Mouse (Mus musculus) adipocyte (in vitro differentiated cells): ENCODE results near the gene Rnf115.

Source experiments
- DNase-seq: peaks from one replicate; pipeline ENCODE4 v3.0.0-alpha.2; 2016; ENCODE audit warnings: low spot score

Rnf115 gene

DNA sequence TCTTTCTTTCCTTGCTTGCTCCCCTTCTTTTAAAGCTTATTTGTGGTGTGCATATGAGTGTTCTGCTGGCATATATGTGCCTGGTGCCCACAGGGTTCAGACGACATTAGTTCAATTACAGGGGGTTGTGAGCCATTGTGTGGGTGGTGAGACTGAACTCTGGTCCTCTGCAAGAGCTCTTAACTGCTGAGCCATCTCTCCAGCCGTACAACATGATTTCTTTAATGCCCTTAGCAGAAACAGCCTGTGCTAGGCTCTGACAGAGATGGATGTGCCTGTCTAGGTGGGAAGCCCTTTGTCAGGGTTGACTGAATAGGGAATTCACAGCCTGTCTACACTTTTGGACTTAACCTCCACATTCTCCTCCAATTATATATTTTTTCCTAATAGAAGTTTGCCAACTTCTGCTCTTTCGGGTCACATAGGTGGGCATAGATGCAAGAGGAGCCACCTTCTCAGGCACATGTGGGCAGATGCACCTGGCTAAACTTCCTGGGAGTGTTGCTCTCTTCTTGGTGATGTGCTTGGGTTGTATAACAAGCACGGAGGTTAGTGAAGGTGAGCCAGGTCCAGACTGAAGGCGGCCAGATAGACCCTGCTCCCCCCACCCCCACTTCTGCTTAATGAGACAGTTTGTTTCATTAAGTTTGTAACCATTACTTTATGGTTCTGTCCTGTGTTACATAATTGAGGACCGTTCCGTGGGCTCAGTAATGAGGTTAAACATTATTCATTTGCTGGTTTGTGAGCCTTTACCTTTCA lies 107.3 kb downstream of the Rnf115 start:
- DNase-seq, result no peak

DNA sequence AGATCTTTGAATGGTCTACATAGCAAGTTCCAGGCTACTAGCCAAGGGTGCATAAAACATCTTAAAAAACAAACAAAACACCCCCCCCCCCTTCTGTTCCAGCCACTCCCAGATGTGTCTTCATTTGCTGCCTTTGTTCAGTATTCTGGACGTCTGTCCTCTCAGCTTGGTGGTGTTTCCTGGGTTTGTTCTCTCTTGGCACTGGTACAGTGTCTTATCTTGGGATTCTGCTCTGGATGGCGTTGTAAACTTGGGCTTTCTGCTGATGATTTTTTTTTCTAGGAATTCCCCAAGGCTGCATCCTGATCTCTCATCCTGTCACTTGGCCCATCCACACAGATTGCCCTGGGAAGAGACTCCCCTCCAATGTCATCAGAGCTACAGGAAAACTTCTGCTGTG lies 109.0 kb downstream of the Rnf115 start:
- no peak for DNase-seq

DNA sequence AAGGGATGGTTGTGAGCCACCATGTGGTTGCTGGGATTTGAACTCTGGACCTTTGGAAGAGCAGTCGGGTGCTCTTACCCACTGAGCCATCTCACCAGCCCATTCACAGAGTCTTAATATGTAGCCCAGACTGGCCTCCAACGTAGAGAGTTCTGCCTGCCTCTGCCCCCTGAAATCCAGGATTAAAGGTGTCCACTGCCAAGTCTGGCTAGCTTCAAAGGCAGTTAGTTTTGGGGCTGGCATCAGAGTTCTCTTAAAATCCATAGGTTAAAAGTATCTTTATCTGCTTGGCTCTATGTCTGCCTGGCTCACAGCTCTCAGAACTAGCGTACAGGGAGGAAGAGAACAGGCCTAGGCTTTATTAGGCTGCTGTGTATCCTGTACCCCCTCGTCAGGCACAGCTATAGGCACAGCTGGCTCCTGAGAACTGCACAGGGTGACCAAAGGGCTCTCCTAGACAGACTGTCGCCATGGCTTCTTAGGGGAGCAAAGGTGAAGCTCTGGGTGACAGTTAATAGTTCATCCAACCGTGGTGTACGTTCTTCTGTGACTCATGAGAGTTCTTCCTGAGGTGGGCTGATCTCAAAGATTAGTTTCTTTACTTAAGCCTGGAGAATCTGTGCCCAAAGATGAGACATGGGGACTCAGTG lies 111.7 kb downstream of the Rnf115 start:
- no peak for DNase-seq
